Mouse (Mus musculus): ENCODE data around the gene S100a5. TPM values are rescaled to one million over a fixed set of nuclear protein-coding genes. Genes with fewer than 3 reads are reported as not detected.

S100a5 gene
- polyA plus RNA-seq, 1 experiment from 2014 or later: not detected

- no peaks in the 10 kb centered on the region for H3K9me3 ChIP-seq
- H3K4me1 ChIP-seq: no peaks in the 10 kb centered on the region
- no peak overlapping the region for H3K9ac ChIP-seq
- 67% methylated on average over 2 of the region's 2 CpGs for WGBS
- no peak overlapping the region for H3K4me3 ChIP-seq
- no peak for ATAC-seq (ENCODE audit: insufficient number of reproducible peaks, low FRiP score, low TSS enrichment, low read depth)
- H3K36me3 ChIP-seq: no peaks in the 10 kb centered on the region
- no peaks in the 10 kb centered on the region for H3K27me3 ChIP-seq
- no peak overlapping the region for H3K4me2 ChIP-seq
- H3K27ac ChIP-seq: no peak overlapping the region
Observed at GRCm38 (mm10) chr3:90631984-90632383, 23.7 kb downstream of the S100a5 start.

GRCm38 (mm10) chr3:90638511-90639275 is 30.4 kb downstream of the S100a5 start:
- WGBS: 83% methylated on average over 1 of the region's 1 CpGs
- ATAC-seq (ENCODE audit: insufficient number of reproducible peaks, low FRiP score, low TSS enrichment, low read depth): no peak

GRCm38 (mm10) chr3:90639511-90640154 is 31.3 kb downstream of the S100a5 start:
- H3K4me2 ChIP-seq: no peak overlapping the region
- ATAC-seq (ENCODE audit: insufficient number of reproducible peaks, low FRiP score, low TSS enrichment, low read depth): no peak
- 52% methylated on average over 7 of the region's 7 CpGs for WGBS
- H3K9me3 ChIP-seq: no peaks in the 10 kb centered on the region
- H3K4me3 ChIP-seq: no peak overlapping the region
- H3K36me3 ChIP-seq: no peaks in the 10 kb centered on the region
- no peak overlapping the region for H3K27ac ChIP-seq
- no peaks in the 10 kb centered on the region for H3K4me1 ChIP-seq
- H3K9ac ChIP-seq: no peak overlapping the region
- no peaks in the 10 kb centered on the region for H3K27me3 ChIP-seq

More at GRCm38 (mm10) chr3:90638511-90639275, 30.4 kb downstream of the S100a5 start:
- H3K27me3 ChIP-seq: no peaks in the 10 kb centered on the region
- no peak overlapping the region for H3K4me3 ChIP-seq
- H3K27ac ChIP-seq: no peak overlapping the region
- H3K4me1 ChIP-seq: no peaks in the 10 kb centered on the region
- no peaks in the 10 kb centered on the region for H3K36me3 ChIP-seq
- H3K4me2 ChIP-seq: no peak overlapping the region
- no peak overlapping the region for H3K9ac ChIP-seq
- no peaks in the 10 kb centered on the region for H3K9me3 ChIP-seq

GRCm38 (mm10) chr3:90640981-90641380 is 32.7 kb downstream of the S100a5 start:
- Histone ChIP-seq H3K9ac (no peak overlapping the region), H3K4me2 (no peak overlapping the region), H3K4me1 (no peaks in the 10 kb centered on the region), H3K9me3 (no peaks in the 10 kb centered on the region), H3K36me3 (no peaks in the 10 kb centered on the region), H3K27ac (no peak overlapping the region), H3K27me3 (no peaks in the 10 kb centered on the region), H3K4me3 (no peak overlapping the region)
- 78% methylated on average over 7 of the region's 7 CpGs for WGBS
- ATAC-seq (ENCODE audit: insufficient number of reproducible peaks, low FRiP score, low TSS enrichment, low read depth): no peak

GRCm38 (mm10) chr3:90644220-90644619 is 35.9 kb downstream of the S100a5 start:
- no peak for ATAC-seq (ENCODE audit: insufficient number of reproducible peaks, low FRiP score, low TSS enrichment, low read depth)
- no peak overlapping the region for H3K4me2 ChIP-seq
- no peaks in the 10 kb centered on the region for H3K4me1 ChIP-seq
- H3K9ac ChIP-seq: no peak overlapping the region
- no peak overlapping the region for H3K4me3 ChIP-seq
- no peaks in the 10 kb centered on the region for H3K27me3 ChIP-seq
- WGBS: 49% methylated on average over 3 of the region's 3 CpGs
- no peaks in the 10 kb centered on the region for H3K9me3 ChIP-seq
- no peaks in the 10 kb centered on the region for H3K36me3 ChIP-seq
- no peak overlapping the region for H3K27ac ChIP-seq

- Histone ChIP-seq H3K9ac (no peak overlapping the region), H3K4me2 (no peak overlapping the region), H3K36me3 (no peaks in the 10 kb centered on the region), H3K27me3 (no peaks in the 10 kb centered on the region), H3K4me3 (no peak overlapping the region), H3K9me3 (no peaks in the 10 kb centered on the region), H3K4me1 (no peaks in the 10 kb centered on the region), H3K27ac (no peak overlapping the region)
- no peak for ATAC-seq (ENCODE audit: insufficient number of reproducible peaks, low FRiP score, low TSS enrichment, low read depth)
- 88% methylated on average over 1 of the region's 1 CpGs for WGBS
Observed at GRCm38 (mm10) chr3:90647291-90647690, 39.0 kb downstream of the S100a5 start.

GRCm38 (mm10) chr3:90648981-90649380 is 40.7 kb downstream of the S100a5 start:
- Histone ChIP-seq H3K4me3 (no peak overlapping the region), H3K36me3 (no peaks in the 10 kb centered on the region), H3K27ac (no peak overlapping the region), H3K4me1 (no peaks in the 10 kb centered on the region), H3K9ac (no peak overlapping the region), H3K9me3 (no peaks in the 10 kb centered on the region), H3K27me3 (no peaks in the 10 kb centered on the region), H3K4me2 (no peak overlapping the region)
- ATAC-seq (ENCODE audit: insufficient number of reproducible peaks, low FRiP score, low TSS enrichment, low read depth): no peak

GRCm38 (mm10) chr3:90649832-90650231 is 41.5 kb downstream of the S100a5 start:
- Histone ChIP-seq H3K27ac (no peak overlapping the region), H3K36me3 (no peaks in the 10 kb centered on the region), H3K4me2 (no peak overlapping the region), H3K9ac (no peak overlapping the region), H3K9me3 (no peaks in the 10 kb centered on the region), H3K4me1 (no peaks in the 10 kb centered on the region), H3K27me3 (no peaks in the 10 kb centered on the region), H3K4me3 (no peak overlapping the region)
- WGBS: 90% methylated on average over 2 of the region's 2 CpGs
- ATAC-seq (ENCODE audit: insufficient number of reproducible peaks, low FRiP score, low TSS enrichment, low read depth): no peak

- Histone ChIP-seq H3K27ac (no peak overlapping the region), H3K27me3 (0 out of 2 replicates have a peak, but pooled peaks cover 3% of the 10 kb centered on the region), H3K9ac (no peak overlapping the region), H3K36me3 (no peaks in the 10 kb centered on the region), H3K4me2 (no peak overlapping the region), H3K9me3 (no peaks in the 10 kb centered on the region), H3K4me1 (no peaks in the 10 kb centered on the region), H3K4me3 (no peak overlapping the region)
- ATAC-seq (ENCODE audit: insufficient number of reproducible peaks, low FRiP score, low TSS enrichment, low read depth): no peak
- WGBS: 34% methylated on average over 5 of the region's 5 CpGs
Observed at GRCm38 (mm10) chr3:90652878-90653508, 44.7 kb downstream of the S100a5 start.

GRCm38 (mm10) chr3:90653717-90654116 is 45.4 kb downstream of the S100a5 start, which contains the start of gene S100a7a:
Gene S100a7a, plus strand, starts transcription at chr3:90654017.
- Histone ChIP-seq H3K4me3 (no peak within 1 kb of the TSS), H3K4me2 (no peak within 1 kb of the TSS), H3K27ac (no peak within 1 kb of the TSS), H3K27me3 (0 out of 2 replicates have a peak, but pooled peaks cover 3% of the 10 kb centered on the region), H3K4me1 (no peaks in the 10 kb centered on the region), H3K9ac (no peak within 1 kb of the TSS), H3K36me3 (no peaks in the 10 kb centered on the region), H3K9me3 (no peaks in the 10 kb centered on the region)
- ATAC-seq (ENCODE audit: insufficient number of reproducible peaks, low FRiP score, low TSS enrichment, low read depth): no peak

- Histone ChIP-seq H3K9ac (no peak overlapping the region), H3K36me3 (no peaks in the 10 kb centered on the region), H3K4me3 (no peak overlapping the region), H3K9me3 (no peaks in the 10 kb centered on the region), H3K4me1 (no peaks in the 10 kb centered on the region), H3K27ac (no peak overlapping the region), H3K27me3 (0 out of 2 replicates have a peak, but pooled peaks cover 3% of the 10 kb centered on the region), H3K4me2 (no peak overlapping the region)
- WGBS: 72% methylated on average over 4 of the region's 4 CpGs
- no peak for ATAC-seq (ENCODE audit: insufficient number of reproducible peaks, low FRiP score, low TSS enrichment, low read depth)
Observed at GRCm38 (mm10) chr3:90657405-90657804, 49.1 kb downstream of the S100a5 start.

GRCm38 (mm10) chr3:90659364-90660044 is 51.2 kb downstream of the S100a5 start:
- Histone ChIP-seq H3K36me3 (no peaks in the 10 kb centered on the region), H3K9me3 (no peaks in the 10 kb centered on the region), H3K4me1 (no peaks in the 10 kb centered on the region), H3K4me2 (no peak overlapping the region), H3K27me3 (0 out of 2 replicates have a peak, but pooled peaks cover 3% of the 10 kb centered on the region), H3K4me3 (no peak overlapping the region), H3K27ac (no peak overlapping the region), H3K9ac (no peak overlapping the region)
- no peak for ATAC-seq (ENCODE audit: insufficient number of reproducible peaks, low FRiP score, low TSS enrichment, low read depth)

Measured in limb, embryonic 15.5 days (tissue).